Mouse (Mus musculus): ENCODE measurements around the gene Tmem256.

DNA sequence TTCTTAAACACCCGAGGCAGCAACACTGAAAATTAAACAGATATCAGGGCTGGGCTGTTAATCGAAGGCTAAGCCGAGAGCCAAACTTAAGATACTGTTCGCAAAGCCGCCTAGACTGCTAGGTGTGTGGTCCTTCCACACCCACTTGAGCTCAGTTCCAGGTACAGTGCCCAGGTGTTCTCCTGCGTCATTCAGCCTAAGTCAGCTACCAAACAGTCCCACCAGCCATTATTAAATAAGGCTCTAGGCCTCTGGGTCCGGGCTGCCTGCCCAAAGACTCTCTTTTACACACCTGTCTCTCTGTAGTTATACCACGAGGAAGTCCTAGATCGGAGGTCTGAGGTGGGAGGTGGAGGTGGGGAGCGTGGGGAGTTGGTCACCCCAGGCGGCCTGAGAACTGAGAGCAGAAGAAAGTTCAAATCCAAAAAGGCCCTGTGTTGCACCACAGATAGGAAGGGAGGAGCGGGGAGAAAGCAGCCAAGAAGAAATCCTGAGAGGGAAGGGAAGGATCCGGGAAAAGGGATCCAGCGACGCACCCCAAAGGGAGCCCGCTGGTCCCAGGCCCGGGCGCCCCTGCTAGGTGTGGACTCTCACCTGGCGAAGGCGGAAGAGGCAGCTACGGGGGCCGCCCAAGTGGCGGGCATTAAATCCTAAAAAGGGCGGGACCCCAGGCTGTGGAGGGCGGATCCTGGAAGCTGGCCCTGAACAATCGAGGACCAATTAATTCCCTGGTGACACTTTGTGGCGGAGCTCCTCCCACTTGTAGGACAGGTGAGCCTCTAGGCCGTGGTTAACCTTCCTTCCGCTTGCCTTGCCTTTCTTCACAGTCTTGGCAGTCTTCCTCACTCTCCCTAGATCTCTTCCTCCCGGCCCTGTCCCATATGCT is 20.0 kb downstream of the Tmem256 start, which contains the start of gene Tnk1:
- TF ChIP-seq CTCF (IDR thresholded peaks at IDR 0.05; ENCODE audit: borderline replicate concordance, control insufficient read depth, extremely low read depth, insufficient read depth, low read length, poor library complexity) (no peak), POLR2A (IDR thresholded peaks at IDR 0.05; ENCODE audit: control insufficient read depth, extremely low read depth, insufficient read depth, low read length, poor library complexity) (no peak)

All from thymus, adult 2 months (tissue).